Mouse (Mus musculus) liver, embryonic 14.5 days (tissue): ENCODE results near the gene Gcc1. TPM values are rescaled to one million over a fixed set of nuclear protein-coding genes. Genes with fewer than 3 reads are reported as not detected.
A peak's percentile ranks its signal among the peaks of the same experiment; 100 is the strongest.

ENCODE experiments used
- ATAC-seq: fragments of 200-750 bp; cut with Nextera tagmentation; 2 replicates; pipeline ENCODE4 v1.8.0; 2017; ENCODE audit warnings: moderate number of reproducible peaks, mild to moderate bottlenecking, moderate library complexity; ENCODE audit not compliant: insufficient read depth
- DNase-seq, 3 experiments: peaks; one replicate each; pipeline ENCODE4 v3.0.0-alpha.2; 2012 to 2013; ENCODE audit warnings: low read depth in 3 of 3, low spot score in 3 of 3
- H3K27ac ChIP-seq: fragments of 300-500 bp; sonication (generic); 2 replicates; pipeline ENCODE4 v1.5.1; 2014; ENCODE audit warnings: moderate library complexity, mild to moderate bottlenecking, control low read depth, inconsistent platforms
- H3K27me3 ChIP-seq: fragments of 300-500 bp; sonication (generic); 2 replicates; pipeline ENCODE4 v1.6.1; 2014; ENCODE audit warnings: mild to moderate bottlenecking, low read length, moderate library complexity; ENCODE audit not compliant: control insufficient read depth, insufficient read depth
- H3K36me3 ChIP-seq: fragments of 300-500 bp; sonication (generic); replicated peaks from 2 replicates; pipeline ENCODE4 v1.6.1; 2014; ENCODE audit warnings: low read depth; ENCODE audit not compliant: control insufficient read depth, insufficient read depth
- H3K4me1 ChIP-seq, 2 experiments: fragments of 200-500 bp in 1 of 2; fragments of 300-500 bp in 1 of 2; sonication (generic) in 1 of 2; replicated peaks; 2 replicates each; pipeline ENCODE4 v1.6.1; 2012 to 2014; ENCODE audit warnings: antibody characterized with exemption in 1 of 2, inconsistent platforms in 1 of 2, low read length in 1 of 2; ENCODE audit not compliant: control insufficient read depth in 2 of 2, insufficient read depth in 2 of 2
- H3K4me2 ChIP-seq: fragments of 300-500 bp; sonication (generic); 2 replicates; pipeline ENCODE4 v1.6.1; 2014; ENCODE audit warnings: low read depth, mild to moderate bottlenecking, control low read depth, moderate library complexity
- H3K4me3 ChIP-seq, 2 experiments: fragments of 200-500 bp in 1 of 2; fragments of 300-500 bp in 1 of 2; sonication (generic) in 1 of 2; 2 replicates each; pipeline ENCODE4 v1.5.1; 2012 to 2014; ENCODE audit warnings: low read depth in 2 of 2, low read length in 2 of 2, mild to moderate bottlenecking in 2 of 2, control low read depth in 1 of 2, inconsistent platforms in 1 of 2, moderate library complexity in 1 of 2; ENCODE audit not compliant: insufficient read depth in 1 of 2
- H3K9ac ChIP-seq: fragments of 300-500 bp; sonication (generic); replicated peaks from 2 replicates; pipeline ENCODE4 v1.6.1; 2014; ENCODE audit warnings: mild to moderate bottlenecking, control low read depth, moderate library complexity
- H3K9me3 ChIP-seq: fragments of 300-500 bp; sonication (generic); 2 replicates; pipeline ENCODE4 v1.6.1; 2016; ENCODE audit warnings: low read length, mixed read lengths; ENCODE audit not compliant: control insufficient read depth
- CTCF ChIP-seq: IDR thresholded peaks from 2 replicates; pipeline ENCODE4 v1.5.1; 2016; ENCODE audit warnings: antibody characterized with exemption, low read depth, control low read depth
- EP300 ChIP-seq: IDR thresholded peaks from 2 replicates; pipeline ENCODE4 v1.6.1; 2016; ENCODE audit warnings: antibody characterized with exemption, low read depth
- WGBS: fragments of 180-500 bp; shearing (Covaris S2); extraction: QIAGEN DNeasy Blood & Tissue Kit; methylation state at CpG from one replicate; pipeline ENCODE4 v1.1.7; 2014; ENCODE audit not compliant: insufficient replicate concordance; 5-methylcytosine and 5-hydroxymethylcytosine counted together
- polyA plus RNA-seq, 2 experiments: library from polyadenylated mRNA; depleted of rRNA in 1 of 2; stranded (reverse) in 1 of 2; unstranded in 1 of 2; fragments of >200 nt; fragmentation: Nextera tagmentation in 1 of 2; extraction: Ambion mirVana in 1 of 2; gene quantifications; 2 replicates each; pipeline versions ENCODE4 v1.2.1 to v1.2.3; 2012 to 2014

The Gcc1 gene
- polyA plus RNA-seq, 2 experiments = 2.3 to 2.9 TPM

- 9% methylated on average over 5 of the region's 5 CpGs for WGBS
- Histone ChIP-seq H3K4me2 (no peak overlapping the region), H3K27ac (no peak overlapping the region), H3K4me3 (no peak overlapping the region), H3K9ac (no peak overlapping the region), H3K9me3 (no peaks in the 10 kb centered on the region), H3K4me1 (no peaks in the 10 kb centered on the region), H3K36me3 (no peaks in the 10 kb centered on the region), H3K27me3 (peaks cover 22% of the 10 kb centered on the region)
- DNase-seq = no peak
- ATAC-seq = no peak
- TF ChIP-seq EP300 = no peak
- no peak for TF ChIP-seq CTCF
These were observed 22.3 kb upstream of the Gcc1 start for GRCm38 (mm10) chr6:28450481-28450880.

- ATAC-seq (no peak), DNase-seq (no peak)
- TF ChIP-seq CTCF = no peak
- no peak for TF ChIP-seq EP300
- Histone ChIP-seq H3K4me3 (no peak within 1 kb of the TSS), H3K27ac (no peak within 1 kb of the TSS), H3K9ac (no peak within 1 kb of the TSS), H3K27me3 (peaks cover 22% of the 10 kb centered on the region), H3K9me3 (no peaks in the 10 kb centered on the region), H3K4me1 (no peaks in the 10 kb centered on the region), H3K36me3 (no peaks in the 10 kb centered on the region), H3K4me2 (no peak within 1 kb of the TSS)
- WGBS = 70% methylated on average over 2 of the region's 2 CpGs
These were observed 21.1 kb upstream of the Gcc1 start, which contains the start of gene Pax4 for GRCm38 (mm10) chr6:28449253-28449652. TSS of gene Pax4 (minus strand) at chr6:28449353.

GRCm38 (mm10) chr6:28447937-28448336, 19.7 kb upstream of the Gcc1 start:
- H3K9me3 ChIP-seq = no peaks in the 10 kb centered on the region
- H3K4me1 ChIP-seq = no peaks in the 10 kb centered on the region
- no peaks in the 10 kb centered on the region for H3K36me3 ChIP-seq
- no peak overlapping the region for H3K27ac ChIP-seq
- no peak for TF ChIP-seq CTCF
- TF ChIP-seq EP300 = no peak
- WGBS = 70% methylated on average over 7 of the region's 7 CpGs
- H3K4me2 ChIP-seq = no peak overlapping the region
- no peak for ATAC-seq
- H3K9ac ChIP-seq = no peak overlapping the region
- H3K27me3 ChIP-seq = peaks cover 22% of the 10 kb centered on the region
- H3K4me3 ChIP-seq = no peak overlapping the region
- no peak for DNase-seq

- H3K27me3 ChIP-seq = no peaks in the 10 kb centered on the region; the same call in 1 of the 2 replicates
- peak; percentile 66 for ATAC-seq
- no peak for DNase-seq
- H3K4me3 ChIP-seq = peak overlapping the region; percentile 27 to 39; a peak in 2 of 4 replicates
- H3K9me3 ChIP-seq = no peaks in the 10 kb centered on the region
- H3K9ac ChIP-seq = no peak overlapping the region
- peaks cover 8% of the 10 kb centered on the region in 2 experiments for H3K4me1 ChIP-seq
- no peak for TF ChIP-seq CTCF
- TF ChIP-seq EP300 = 0 out of 2 replicates have a peak, but pooled peaks have one; percentile 19
- 39% methylated on average over 6 of the region's 6 CpGs for WGBS
- peak overlapping the region; percentile 48 for H3K4me2 ChIP-seq
- H3K27ac ChIP-seq = no peak overlapping the region
- H3K36me3 ChIP-seq = peaks cover 8% of the 10 kb centered on the region
These were observed 3.3 kb upstream of the Gcc1 start for GRCm38 (mm10) chr6:28431538-28431855.

GRCm38 (mm10) chr6:28430795-28431537, 2.8 kb upstream of the Gcc1 start:
- Histone ChIP-seq H3K27ac (no peak overlapping the region), H3K36me3 (peaks cover 13% of the 10 kb centered on the region), H3K9ac (no peak overlapping the region), H3K4me3 (peak overlapping the region; percentile 27 to 39; a peak in 2 of 4 replicates), H3K4me2 (peak overlapping the region; percentile 48), H3K9me3 (no peaks in the 10 kb centered on the region), H3K27me3 (no peaks in the 10 kb centered on the region; the same call in 1 of the 2 replicates), H3K4me1 (peaks cover 8% of the 10 kb centered on the region in 2 experiments)
- DNase-seq (no peak), ATAC-seq (peak; percentile 73)
- TF ChIP-seq CTCF (no peak), EP300 (no peak)
- WGBS = 55% methylated on average over 10 of the region's 10 CpGs
